Mouse (Mus musculus): ENCODE measurements at regions not wholly inside any gene's neighbourhood (a gene's known extent, or its start where the extent isn't known, plus 50 kb on each side); places are given as distances from the start of the nearest gene placed in this dataset.

GRCm38 (mm10) chr11:113109096-113109495, 327.1 kb downstream of the Sox9 start:
- WGBS, result 82% methylated on average over 4 of the region's 4 CpGs
- ATAC-seq (replicated peaks; ENCODE audit: extremely low read depth, insufficient read depth, low FRiP score), result no peak
- no peaks in the 10 kb centered on the region for H3K9me3 ChIP-seq (replicated peaks; ENCODE audit: control insufficient read depth, low read length)
- H3K4me3 ChIP-seq (ENCODE audit: low read length), result no peak overlapping the region
- 0 out of 2 replicates have a peak, but pooled peaks cover 3% of the 10 kb centered on the region for H3K4me1 ChIP-seq (ENCODE audit: control insufficient read depth, insufficient read depth, low read length)
- no peak overlapping the region for H3K4me2 ChIP-seq (ENCODE audit: low read depth, low read length)
- H3K27me3 ChIP-seq (ENCODE audit: control insufficient read depth, insufficient read depth, low read length), result no peaks in the 10 kb centered on the region
- no peak overlapping the region for H3K9ac ChIP-seq (ENCODE audit: low read length)
- H3K36me3 ChIP-seq (ENCODE audit: control insufficient read depth, insufficient read depth), result no peaks in the 10 kb centered on the region
- H3K27ac ChIP-seq (ENCODE audit: low read length), result no peak overlapping the region

- 0 out of 2 replicates have a peak, but pooled peaks cover 3% of the 10 kb centered on the region for H3K4me1 ChIP-seq (ENCODE audit: control insufficient read depth, insufficient read depth, low read length)
- 57% methylated on average over 6 of the region's 6 CpGs for WGBS
- no peaks in the 10 kb centered on the region for H3K36me3 ChIP-seq (ENCODE audit: control insufficient read depth, insufficient read depth)
- ATAC-seq (replicated peaks; ENCODE audit: extremely low read depth, insufficient read depth, low FRiP score), result no peak
- H3K4me3 ChIP-seq (ENCODE audit: low read length), result no peak overlapping the region
- H3K4me2 ChIP-seq (ENCODE audit: low read depth, low read length), result no peak overlapping the region
- H3K9ac ChIP-seq (ENCODE audit: low read length), result no peak overlapping the region
- H3K9me3 ChIP-seq (replicated peaks; ENCODE audit: control insufficient read depth, low read length), result no peaks in the 10 kb centered on the region
- H3K27me3 ChIP-seq (ENCODE audit: control insufficient read depth, insufficient read depth, low read length), result no peaks in the 10 kb centered on the region
- H3K27ac ChIP-seq (ENCODE audit: low read length), result no peak overlapping the region
Observed at GRCm38 (mm10) chr11:113113220-113113817, 331.3 kb downstream of the Sox9 start.

- Histone ChIP-seq H3K9me3 (replicated peaks; ENCODE audit: control insufficient read depth, low read length) (no peaks in the 10 kb centered on the region), H3K9ac (ENCODE audit: low read length) (no peak overlapping the region), H3K36me3 (ENCODE audit: control insufficient read depth, insufficient read depth) (no peaks in the 10 kb centered on the region), H3K4me1 (ENCODE audit: control insufficient read depth, insufficient read depth, low read length) (peaks cover 14% of the 10 kb centered on the region), H3K27me3 (ENCODE audit: control insufficient read depth, insufficient read depth, low read length) (no peaks in the 10 kb centered on the region), H3K4me2 (ENCODE audit: low read depth, low read length) (no peak overlapping the region), H3K4me3 (ENCODE audit: low read length) (no peak overlapping the region), H3K27ac (ENCODE audit: low read length) (no peak overlapping the region)
- no peak for ATAC-seq (replicated peaks; ENCODE audit: extremely low read depth, insufficient read depth, low FRiP score)
- 76% methylated on average over 9 of the region's 9 CpGs for WGBS
Observed at GRCm38 (mm10) chr11:113117179-113117898, 335.3 kb downstream of the Sox9 start.

- no peak overlapping the region for H3K4me3 ChIP-seq (ENCODE audit: low read length)
- no peak for ATAC-seq (replicated peaks; ENCODE audit: extremely low read depth, insufficient read depth, low FRiP score)
- WGBS, result 61% methylated on average over 6 of the region's 6 CpGs
Observed at GRCm38 (mm10) chr11:113120570-113120969, 338.5 kb downstream of the Sox9 start.

GRCm38 (mm10) chr11:113121307-113121706, 339.3 kb downstream of the Sox9 start:
- ATAC-seq (replicated peaks; ENCODE audit: extremely low read depth, insufficient read depth, low FRiP score), result no peak
- Histone ChIP-seq H3K9me3 (replicated peaks; ENCODE audit: control insufficient read depth, low read length) (no peaks in the 10 kb centered on the region), H3K4me3 (ENCODE audit: low read length) (no peak overlapping the region), H3K9ac (ENCODE audit: low read length) (no peak overlapping the region), H3K4me2 (ENCODE audit: low read depth, low read length) (no peak overlapping the region), H3K27ac (ENCODE audit: low read length) (no peak overlapping the region), H3K27me3 (ENCODE audit: control insufficient read depth, insufficient read depth, low read length) (no peaks in the 10 kb centered on the region), H3K4me1 (ENCODE audit: control insufficient read depth, insufficient read depth, low read length) (peaks cover 11% of the 10 kb centered on the region), H3K36me3 (ENCODE audit: control insufficient read depth, insufficient read depth) (no peaks in the 10 kb centered on the region)
- WGBS, result 38% methylated on average over 12 of the region's 12 CpGs

More at GRCm38 (mm10) chr11:113120570-113120969, 338.5 kb downstream of the Sox9 start:
- H3K4me2 ChIP-seq (ENCODE audit: low read depth, low read length), result no peak overlapping the region
- no peaks in the 10 kb centered on the region for H3K36me3 ChIP-seq (ENCODE audit: control insufficient read depth, insufficient read depth)
- H3K27me3 ChIP-seq (ENCODE audit: control insufficient read depth, insufficient read depth, low read length), result no peaks in the 10 kb centered on the region
- H3K27ac ChIP-seq (ENCODE audit: low read length), result no peak overlapping the region
- no peak overlapping the region for H3K9ac ChIP-seq (ENCODE audit: low read length)
- no peaks in the 10 kb centered on the region for H3K9me3 ChIP-seq (replicated peaks; ENCODE audit: control insufficient read depth, low read length)
- H3K4me1 ChIP-seq (ENCODE audit: control insufficient read depth, insufficient read depth, low read length), result peaks cover 11% of the 10 kb centered on the region

GRCm38 (mm10) chr11:113122137-113122536, 340.1 kb downstream of the Sox9 start:
- no peaks in the 10 kb centered on the region for H3K9me3 ChIP-seq (replicated peaks; ENCODE audit: control insufficient read depth, low read length)
- 56% methylated on average over 9 of the region's 9 CpGs for WGBS

GRCm38 (mm10) chr11:113122964-113123363, 340.9 kb downstream of the Sox9 start:
- Histone ChIP-seq H3K4me1 (ENCODE audit: control insufficient read depth, insufficient read depth, low read length) (peaks cover 11% of the 10 kb centered on the region), H3K9me3 (replicated peaks; ENCODE audit: control insufficient read depth, low read length) (no peaks in the 10 kb centered on the region), H3K9ac (ENCODE audit: low read length) (no peak overlapping the region), H3K4me3 (ENCODE audit: low read length) (no peak overlapping the region), H3K4me2 (ENCODE audit: low read depth, low read length) (no peak overlapping the region), H3K36me3 (ENCODE audit: control insufficient read depth, insufficient read depth) (no peaks in the 10 kb centered on the region), H3K27me3 (ENCODE audit: control insufficient read depth, insufficient read depth, low read length) (no peaks in the 10 kb centered on the region), H3K27ac (ENCODE audit: low read length) (no peak overlapping the region)
- WGBS, result 35% methylated on average over 2 of the region's 2 CpGs
- ATAC-seq (replicated peaks; ENCODE audit: extremely low read depth, insufficient read depth, low FRiP score), result no peak

More at GRCm38 (mm10) chr11:113122137-113122536, 340.1 kb downstream of the Sox9 start:
- Histone ChIP-seq H3K9ac (ENCODE audit: low read length) (no peak overlapping the region), H3K27ac (ENCODE audit: low read length) (no peak overlapping the region), H3K36me3 (ENCODE audit: control insufficient read depth, insufficient read depth) (no peaks in the 10 kb centered on the region), H3K4me3 (ENCODE audit: low read length) (no peak overlapping the region), H3K4me1 (ENCODE audit: control insufficient read depth, insufficient read depth, low read length) (peaks cover 11% of the 10 kb centered on the region), H3K27me3 (ENCODE audit: control insufficient read depth, insufficient read depth, low read length) (no peaks in the 10 kb centered on the region), H3K4me2 (ENCODE audit: low read depth, low read length) (no peak overlapping the region)
- ATAC-seq (replicated peaks; ENCODE audit: extremely low read depth, insufficient read depth, low FRiP score), result no peak

GRCm38 (mm10) chr11:113125832-113126231, 343.8 kb downstream of the Sox9 start:
- 85% methylated on average over 7 of the region's 7 CpGs for WGBS
- no peak for ATAC-seq (replicated peaks; ENCODE audit: extremely low read depth, insufficient read depth, low FRiP score)
- Histone ChIP-seq H3K4me2 (ENCODE audit: low read depth, low read length) (no peak overlapping the region), H3K9ac (ENCODE audit: low read length) (no peak overlapping the region), H3K9me3 (replicated peaks; ENCODE audit: control insufficient read depth, low read length) (no peaks in the 10 kb centered on the region), H3K27me3 (ENCODE audit: control insufficient read depth, insufficient read depth, low read length) (no peaks in the 10 kb centered on the region), H3K4me1 (ENCODE audit: control insufficient read depth, insufficient read depth, low read length) (peaks cover 10% of the 10 kb centered on the region), H3K27ac (ENCODE audit: low read length) (no peak overlapping the region), H3K36me3 (ENCODE audit: control insufficient read depth, insufficient read depth) (no peaks in the 10 kb centered on the region), H3K4me3 (ENCODE audit: low read length) (no peak overlapping the region)

- ATAC-seq (replicated peaks; ENCODE audit: extremely low read depth, insufficient read depth, low FRiP score), result no peak
- Histone ChIP-seq H3K4me3 (ENCODE audit: low read length) (no peak overlapping the region), H3K9me3 (replicated peaks; ENCODE audit: control insufficient read depth, low read length) (no peaks in the 10 kb centered on the region), H3K9ac (ENCODE audit: low read length) (no peak overlapping the region), H3K4me2 (ENCODE audit: low read depth, low read length) (no peak overlapping the region), H3K4me1 (ENCODE audit: control insufficient read depth, insufficient read depth, low read length) (no peaks in the 10 kb centered on the region), H3K27ac (ENCODE audit: low read length) (no peak overlapping the region), H3K36me3 (ENCODE audit: control insufficient read depth, insufficient read depth) (no peaks in the 10 kb centered on the region), H3K27me3 (ENCODE audit: control insufficient read depth, insufficient read depth, low read length) (no peaks in the 10 kb centered on the region)
- WGBS, result 91% methylated on average over 5 of the region's 5 CpGs
Observed at GRCm38 (mm10) chr11:113129192-113129591, 347.2 kb downstream of the Sox9 start.

Data from heart, embryonic 16.5 days (tissue).